Mouse (Mus musculus) cerebellum, adult 18-20 months (tissue): ENCODE measurements around the gene Itpa.

ENCODE experiments used
- DNase-seq, 2 experiments: peaks; one replicate each; pipeline ENCODE4 v3.0.0; 2021

Itpa gene

GRCm38 (mm10) chr2:130730746-130731145, 63.3 kb downstream of the Itpa start:
- DNase-seq, result no peak
